Mouse (Mus musculus) frontal cortex, postnatal 36 days (tissue): ENCODE measurements around the gene Gm28079.
"Not testable (repeated sequence)": the region's sequence is repeated elsewhere in the genome, so short reads cannot be mapped to it uniquely, and the experiment has no call there.

Experiments used
- DNase-seq, 2 experiments: peaks; one replicate each; pipeline ENCODE4 v3.0.0; 2022; ENCODE audit warnings: low spot score in 2 of 2

Gene Gm28079

GRCm38 (mm10) chrY:70014799-70015198, at the start of gene Gm28079:
Gene Gm28079 (minus strand): TSS chrY:70014899.
- DNase-seq, result not testable (repeated sequence)
